Mouse (Mus musculus) ovary, adult 18-20 months (tissue): ENCODE measurements around the gene Tmem150a.

Experiments
- DNase-seq: peaks from one replicate; pipeline ENCODE4 v3.0.0; 2022; ENCODE audit warnings: low spot score, mixed read lengths

Gene Tmem150a

GRCm38 (mm10) chr6:72352636-72353405 lies 2.4 kb upstream of the Tmem150a start:
- DNase-seq: no peak

GRCm38 (mm10) chr6:72354025-72354424 lies 1.2 kb upstream of the Tmem150a start:
- no peak for DNase-seq

GRCm38 (mm10) chr6:72356001-72356532 lies 820 bp downstream of the Tmem150a start:
- DNase-seq: no peak

- DNase-seq: no peak
Observed at GRCm38 (mm10) chr6:72357164-72358079, 2.2 kb downstream of the Tmem150a start.

- no peak for DNase-seq
Observed at GRCm38 (mm10) chr6:72358086-72358764, 3.0 kb downstream of the Tmem150a start.

DNA sequence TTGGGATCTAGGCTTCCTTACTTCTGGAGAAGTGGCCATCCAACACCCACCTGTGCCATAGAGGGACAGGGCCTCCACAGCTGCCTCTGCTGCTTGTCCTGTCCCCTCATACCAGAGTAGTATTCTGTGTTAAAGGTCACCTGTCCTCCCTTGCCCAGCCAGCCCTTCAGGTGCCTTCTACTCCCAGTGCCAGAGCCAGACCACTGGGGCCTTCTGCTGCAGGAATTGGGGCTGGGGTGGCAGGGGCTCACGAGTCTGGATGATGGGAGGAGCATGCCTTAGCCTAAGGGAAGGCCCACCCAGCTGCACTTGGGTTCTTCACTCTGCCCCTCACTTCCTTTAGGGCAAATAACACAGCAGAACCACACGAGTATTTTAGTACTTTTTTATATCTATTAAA lies 4.1 kb downstream of the Tmem150a start:
- DNase-seq: no peak

- no peak for DNase-seq
Observed at GRCm38 (mm10) chr6:72359891-72360598, 4.8 kb downstream of the Tmem150a start.

DNA sequence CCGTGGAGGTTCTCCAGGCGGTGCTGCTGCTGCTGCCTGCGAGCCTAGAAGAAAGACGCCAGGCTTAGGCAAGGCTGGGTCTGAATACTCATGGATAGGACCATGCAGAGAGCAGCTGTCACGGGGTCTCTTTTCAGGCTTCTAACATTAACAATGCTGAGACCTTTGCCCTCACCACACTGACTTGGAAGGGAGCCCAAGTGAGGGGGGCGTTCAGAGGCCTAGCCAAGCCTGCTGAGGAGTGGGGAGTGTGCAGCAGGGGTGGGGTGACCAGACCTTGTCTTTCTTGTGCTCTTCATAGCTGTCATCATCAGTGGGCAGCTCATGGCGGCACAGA lies 5.3 kb downstream of the Tmem150a start:
- DNase-seq: no peak

GRCm38 (mm10) chr6:72361121-72361551 lies 5.9 kb downstream of the Tmem150a start:
- peak; percentile 68 for DNase-seq

GRCm38 (mm10) chr6:72362132-72363028 lies 7.1 kb downstream of the Tmem150a start:
- DNase-seq: peak; percentile 96

- no peak for DNase-seq
Observed at GRCm38 (mm10) chr6:72364009-72364408, 8.8 kb downstream of the Tmem150a start.

DNA sequence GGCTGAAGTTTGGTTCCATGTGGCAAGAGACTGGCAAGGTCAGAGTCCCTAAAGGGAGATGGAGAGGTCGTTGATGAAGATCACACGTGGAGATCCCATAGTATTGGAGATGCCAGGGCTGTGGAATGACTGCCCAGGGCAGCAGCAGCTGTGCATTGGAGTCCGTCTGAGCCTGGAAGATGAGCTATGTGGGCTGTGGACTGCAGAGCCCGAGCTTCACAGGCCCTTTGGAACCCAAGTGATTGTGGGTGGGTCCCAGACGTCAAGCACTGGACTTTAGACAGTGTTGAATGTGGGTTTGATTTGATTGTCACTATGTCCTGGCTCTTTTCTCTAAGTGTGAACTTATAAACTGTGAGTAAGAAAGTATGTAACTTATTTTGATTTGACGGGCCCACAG lies 9.7 kb downstream of the Tmem150a start:
- DNase-seq: no peak

GRCm38 (mm10) chr6:72366304-72366703 lies 11.1 kb downstream of the Tmem150a start:
- no peak for DNase-seq

GRCm38 (mm10) chr6:72366844-72367443 lies 11.7 kb downstream of the Tmem150a start, which contains the start of gene Rnf181:
Rnf181 (minus strand) TSS chr6:72366956.
- no peak for DNase-seq

DNA sequence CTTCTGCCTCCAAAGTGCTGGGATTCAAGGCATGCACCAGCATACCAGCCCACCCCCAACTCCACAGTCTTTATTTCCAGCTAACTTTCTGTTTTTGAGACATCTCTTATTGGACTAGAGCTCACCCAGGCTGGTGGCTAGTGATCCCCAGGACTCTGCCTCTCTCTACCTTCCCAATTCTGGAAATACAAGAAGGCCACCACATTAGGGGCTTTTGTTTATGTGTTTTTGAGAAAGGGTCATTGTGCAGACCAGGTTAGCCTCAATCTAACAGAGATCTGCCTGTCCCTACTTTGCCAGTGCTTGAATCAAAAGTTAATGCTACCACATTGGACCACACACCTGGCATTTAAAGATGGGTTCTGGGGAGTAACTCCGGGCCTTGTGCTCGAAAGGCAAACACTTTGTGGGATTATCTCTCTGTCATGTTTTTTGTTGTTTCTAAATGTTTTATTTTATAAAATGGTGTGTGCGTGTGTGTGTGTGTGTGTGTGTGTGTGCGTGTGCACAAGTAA lies 12.3 kb downstream of the Tmem150a start:
- DNase-seq: no peak

DNA sequence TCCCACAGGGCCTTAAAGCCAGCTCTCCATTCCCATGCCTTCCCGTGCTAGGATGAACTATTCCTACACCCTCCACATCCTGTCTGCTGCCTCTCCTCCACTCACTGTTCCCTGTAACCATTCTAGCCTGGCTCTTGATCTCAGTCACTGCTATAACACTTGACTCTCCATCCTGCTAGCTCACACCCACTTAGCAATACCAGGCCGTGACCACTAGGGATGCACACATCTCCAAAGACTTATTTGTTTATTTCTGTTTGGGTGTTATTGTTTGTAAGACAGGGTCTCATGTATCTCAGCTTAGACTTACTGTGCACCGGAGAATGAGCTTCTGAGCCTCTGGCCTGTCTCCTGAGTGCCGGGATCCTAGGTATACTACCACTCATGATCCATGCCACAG lies 14.3 kb downstream of the Tmem150a start:
- no peak for DNase-seq

DNA sequence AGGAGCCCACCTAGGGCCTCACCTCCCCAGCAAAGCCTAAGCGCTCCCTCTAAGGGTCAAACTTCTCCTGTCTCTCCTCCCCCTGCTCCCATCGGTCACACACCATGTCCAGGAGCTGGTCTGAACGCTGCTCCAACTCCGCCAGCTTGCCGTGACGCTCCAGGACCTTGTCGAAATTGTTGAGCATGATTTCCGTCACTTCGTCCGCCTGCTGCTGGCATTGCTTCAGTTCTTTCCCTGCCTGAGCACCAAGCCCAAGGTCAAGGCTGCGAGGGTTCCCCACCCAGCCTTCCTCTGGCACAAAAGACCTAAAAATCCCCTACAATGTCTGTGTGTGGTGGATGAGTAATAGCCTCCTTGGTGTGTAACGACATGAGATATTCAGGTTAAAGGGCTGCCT lies 14.8 kb downstream of the Tmem150a start:
- DNase-seq: peak; percentile 70

DNA sequence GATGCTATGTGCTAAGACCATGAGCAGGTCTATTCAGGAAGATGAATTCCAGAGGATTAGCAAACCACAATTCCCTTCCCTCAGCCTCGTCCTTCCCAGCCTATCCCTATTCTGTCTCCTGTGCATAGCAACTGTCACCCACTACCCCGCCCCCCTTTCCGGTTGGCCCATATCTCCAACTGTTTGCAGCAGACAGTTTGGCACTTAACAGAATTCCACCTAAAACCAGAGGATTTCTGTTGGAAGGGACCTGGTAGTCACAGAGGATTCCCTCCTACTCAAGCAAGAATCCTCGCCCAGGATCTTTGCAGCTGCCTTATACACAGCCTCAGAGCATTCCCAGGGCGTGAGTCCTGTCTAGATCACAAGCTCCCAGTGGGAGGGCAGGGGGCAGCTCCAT lies 15.9 kb downstream of the Tmem150a start:
- DNase-seq: no peak

GRCm38 (mm10) chr6:72371571-72371970 lies 16.3 kb downstream of the Tmem150a start:
- DNase-seq: no peak

DNA sequence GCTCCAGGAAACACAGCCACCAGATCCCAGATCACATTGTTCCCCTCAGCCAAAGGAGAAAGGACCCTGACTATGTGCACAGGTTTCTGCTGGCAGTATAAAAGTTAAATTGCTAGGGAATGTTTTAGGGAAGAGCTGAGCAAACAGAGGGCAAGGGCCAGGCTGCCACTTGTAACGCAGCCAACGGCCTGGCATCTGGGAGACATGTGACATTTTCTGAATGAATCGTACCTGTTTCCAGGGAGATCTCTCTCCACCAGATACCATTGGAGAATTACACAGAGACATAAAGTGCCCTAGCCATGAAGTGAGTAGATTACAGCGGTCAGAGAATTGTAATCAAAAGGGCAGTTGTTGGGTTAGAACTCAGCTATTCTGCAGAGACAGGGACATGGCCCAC lies 17.9 kb downstream of the Tmem150a start:
- DNase-seq: no peak
